Mouse (Mus musculus): ENCODE measurements around the gene Zbtb25.

Gene Zbtb25

DNA sequence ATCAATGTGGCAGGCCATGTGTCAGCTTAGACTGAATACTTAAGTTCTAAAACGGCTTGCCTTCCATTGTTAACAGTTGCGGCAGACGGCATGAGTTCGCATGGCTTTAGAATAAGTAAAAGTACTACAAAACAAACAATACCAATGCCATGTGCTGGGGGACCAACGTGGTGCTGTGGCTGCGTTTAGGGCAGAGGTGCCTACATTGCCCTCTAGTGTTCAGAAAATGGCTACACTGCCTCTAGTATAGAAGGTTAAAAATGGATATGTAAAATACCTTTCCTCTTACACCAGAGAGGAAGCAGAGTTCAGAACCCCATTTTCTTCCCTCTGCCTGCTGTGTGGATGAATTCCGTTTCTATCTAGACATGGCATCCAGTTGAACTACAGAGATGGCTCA, 7.2 kb upstream of the Zbtb25 start:
- DNase-seq (ENCODE audit: low spot score): peak; percentile 76

DNA sequence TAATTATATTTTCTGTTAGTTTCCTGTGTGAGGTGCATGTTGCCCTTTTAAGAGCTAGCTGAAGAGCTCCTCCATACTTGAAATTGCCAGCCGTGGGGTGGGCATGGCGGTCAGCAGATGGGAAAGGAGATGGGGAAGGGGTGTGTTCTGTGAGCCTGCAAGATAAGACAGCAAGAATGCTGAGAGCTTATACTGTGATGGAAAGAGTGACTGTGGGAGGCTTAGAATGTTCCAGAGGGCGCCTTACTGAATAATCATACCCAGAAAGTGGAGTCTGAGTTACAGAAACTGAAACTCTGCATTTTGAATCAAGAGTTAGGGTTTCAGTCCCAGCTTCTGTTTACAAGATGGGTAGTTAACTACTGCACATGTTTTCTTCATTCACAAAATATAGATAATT, 6.1 kb upstream of the Zbtb25 start:
- DNase-seq (ENCODE audit: low spot score): no peak

DNA sequence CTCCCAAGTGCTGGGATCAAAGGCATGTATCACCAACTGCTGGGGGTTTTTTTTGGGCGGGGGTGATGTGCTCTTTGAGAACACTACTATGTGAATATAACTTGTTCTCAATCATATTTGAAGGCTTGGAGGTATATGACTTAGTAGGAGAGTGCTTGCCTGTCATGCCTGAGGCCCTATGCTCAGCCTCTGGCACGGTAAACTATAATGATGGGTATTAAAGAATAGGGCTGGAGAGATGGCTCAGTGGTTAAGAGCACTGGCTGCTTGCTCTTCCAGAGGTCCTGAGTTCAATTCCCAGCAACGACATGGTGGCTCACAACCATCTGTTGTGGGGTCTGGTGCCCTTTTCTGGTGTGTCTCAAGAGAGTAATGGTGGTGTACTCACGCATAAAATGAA, 5.5 kb upstream of the Zbtb25 start:
- no peak for DNase-seq (ENCODE audit: low spot score)

DNA sequence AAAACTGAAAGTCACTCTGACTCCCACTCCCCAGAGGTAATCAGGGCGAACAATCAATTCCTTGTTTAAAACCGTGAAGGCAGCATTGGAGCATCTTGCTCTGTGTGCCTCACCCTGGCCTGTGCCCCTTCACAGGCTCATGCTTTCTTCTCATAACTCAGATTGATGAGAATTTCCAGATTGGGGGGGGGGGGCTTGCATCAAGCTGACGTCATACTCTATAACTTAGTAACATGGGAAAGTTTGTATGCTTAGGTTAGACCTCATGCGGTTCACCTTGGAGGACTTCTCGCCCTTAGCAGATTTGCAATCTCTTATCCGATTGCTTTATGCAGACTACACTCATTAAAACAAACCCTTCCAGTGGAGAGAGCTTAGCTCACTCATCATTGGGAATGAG, 4.6 kb upstream of the Zbtb25 start:
- DNase-seq (ENCODE audit: low spot score): no peak

DNA sequence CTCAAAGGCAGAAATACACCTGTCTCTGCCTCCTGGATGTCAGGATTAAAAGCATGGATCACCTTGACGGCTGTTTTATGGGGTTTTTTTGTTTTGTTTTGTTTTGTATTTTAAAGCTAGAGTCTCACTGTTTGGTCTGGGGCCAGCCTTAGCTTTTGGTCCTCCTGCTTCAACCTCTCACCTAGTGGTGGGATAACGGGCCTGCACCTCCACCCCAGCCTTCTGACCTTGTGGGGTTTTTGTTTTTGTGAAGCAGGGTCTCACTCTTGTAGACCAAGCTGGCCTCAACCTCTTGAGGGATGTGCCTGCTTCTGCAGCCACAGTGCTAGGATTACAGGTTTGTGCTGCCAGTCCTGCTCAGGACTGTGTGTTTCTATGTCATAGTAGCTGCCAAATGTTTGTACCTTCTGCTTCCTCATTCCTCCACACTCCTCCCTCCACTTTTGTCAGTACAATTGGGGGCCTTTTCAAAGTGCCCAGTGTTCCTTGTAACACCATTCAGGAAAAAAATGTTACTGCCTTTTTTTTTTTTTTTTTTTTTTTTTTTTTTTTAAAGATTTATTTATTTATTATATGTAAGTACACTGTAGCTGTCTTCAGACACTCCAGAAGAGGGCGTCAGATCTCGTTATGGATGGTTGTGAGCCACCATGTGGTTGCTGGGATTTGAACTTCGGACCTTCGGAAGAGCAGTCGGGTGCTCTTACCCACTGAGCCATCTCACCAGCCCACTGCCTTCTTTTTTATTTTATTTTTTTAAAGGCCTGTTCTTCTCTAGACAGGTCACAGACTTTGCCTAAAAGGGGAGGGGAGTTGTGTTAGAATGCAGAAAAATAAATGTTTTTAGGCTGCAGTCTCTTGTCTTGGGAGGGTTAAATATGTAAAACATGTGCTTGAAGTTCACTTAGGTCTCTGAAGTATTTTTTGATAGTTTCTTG, 3.7 kb upstream of the Zbtb25 start:
- peak; percentile 58 for DNase-seq (ENCODE audit: low spot score)

DNA sequence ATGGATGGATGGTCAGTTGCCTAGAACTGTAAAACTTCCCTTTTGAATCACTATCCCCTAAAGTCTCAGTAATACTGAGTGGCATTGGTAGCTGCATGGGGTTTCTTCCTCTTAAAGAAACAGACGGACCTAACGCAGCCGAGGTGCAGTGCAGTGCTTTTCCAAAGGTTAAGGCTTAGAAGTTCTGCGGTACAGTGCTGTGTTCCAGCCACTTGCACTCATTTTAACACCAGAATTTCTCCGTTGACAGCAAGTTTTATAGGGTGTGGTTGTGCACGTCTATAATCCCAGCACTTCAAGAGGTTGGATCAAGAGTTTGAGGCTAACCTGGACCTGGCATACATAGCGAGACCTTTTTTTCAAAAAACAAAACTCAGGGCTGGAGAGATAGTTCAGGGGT, 2.6 kb upstream of the Zbtb25 start:
- DNase-seq (ENCODE audit: low spot score): no peak

DNA sequence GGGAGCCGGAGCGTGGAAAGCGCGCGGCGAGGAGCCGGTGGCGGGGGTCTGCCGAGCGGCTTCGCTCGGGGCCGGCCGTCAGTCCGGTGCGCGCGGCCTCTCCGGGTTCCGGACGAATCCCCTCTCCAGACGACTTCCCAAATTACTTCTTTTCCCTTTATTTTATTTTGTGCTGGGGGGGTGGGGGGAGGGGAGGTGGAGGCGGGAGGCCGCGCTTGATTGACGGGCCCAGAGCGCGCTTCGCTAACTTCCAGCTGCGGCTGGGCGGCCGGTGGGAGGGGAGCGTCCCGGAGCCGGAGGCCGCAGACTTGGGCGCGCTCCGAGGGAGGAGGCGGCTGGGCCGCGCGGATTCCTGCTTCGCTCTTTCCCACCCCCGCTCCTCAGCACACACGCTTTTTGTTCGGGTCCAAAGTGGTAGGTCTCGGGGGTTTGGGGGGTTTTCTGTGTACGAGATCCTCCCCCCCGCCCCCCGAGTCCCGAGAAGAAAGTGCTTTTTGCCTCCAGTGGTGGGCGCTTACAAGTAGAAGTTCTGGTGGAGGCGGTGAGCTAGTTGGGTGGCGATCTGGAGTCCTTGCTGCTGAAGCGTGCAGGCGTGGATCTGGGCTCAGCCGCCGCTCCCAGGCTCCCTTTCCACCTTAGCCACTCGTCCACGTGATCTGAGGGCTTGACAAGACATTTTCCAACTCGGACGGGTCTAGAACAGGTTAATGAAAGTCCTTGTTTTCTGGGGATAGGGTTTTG, 1.6 kb upstream of the Zbtb25 start:
- peak; percentile 71 for DNase-seq (ENCODE audit: low spot score)

DNA sequence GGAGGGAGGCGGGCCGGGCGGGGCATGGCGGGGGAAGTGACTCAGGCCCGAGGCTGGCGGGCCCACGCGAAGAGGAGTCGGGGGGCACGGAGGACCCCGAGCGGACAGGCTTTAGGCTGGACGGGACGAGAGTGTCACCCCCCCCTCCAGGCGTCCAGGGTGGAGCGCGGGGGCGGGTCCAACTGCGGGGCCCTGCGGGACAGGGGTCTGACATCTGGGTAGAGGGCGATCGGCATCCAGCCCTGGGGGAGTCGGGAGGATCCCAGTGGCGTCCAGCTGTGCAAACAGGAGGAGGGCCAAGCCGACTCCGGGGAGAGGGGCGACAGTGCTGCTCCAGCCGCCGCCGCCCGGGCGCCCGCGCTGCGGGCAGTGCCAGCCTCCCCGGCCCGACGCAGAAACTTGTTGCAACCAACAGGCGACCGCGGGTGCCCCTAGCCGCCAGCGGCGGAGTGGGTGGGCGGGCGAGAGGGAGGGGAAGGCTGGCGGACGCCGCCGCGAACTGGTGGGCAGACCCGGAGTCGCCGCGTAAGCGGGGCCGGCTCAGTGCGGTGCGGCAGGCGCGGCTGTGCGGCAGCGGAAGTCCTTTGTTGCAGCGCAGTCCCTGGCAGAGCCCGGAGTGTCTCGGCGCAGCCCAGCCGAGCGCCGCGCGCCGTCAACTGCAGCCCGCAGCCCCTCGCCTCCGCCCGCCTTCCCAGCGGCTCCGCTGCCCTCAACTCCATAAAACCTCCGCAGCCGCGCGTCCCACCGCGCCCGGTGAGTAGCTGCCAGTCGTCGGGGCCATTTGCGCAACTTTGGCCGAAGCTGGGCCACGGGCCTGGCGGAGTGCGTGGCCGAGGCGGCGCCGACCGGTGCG, 802 bp upstream of the Zbtb25 start, which contains the start of gene Zbtb1:
Gene Zbtb1, plus strand, starts transcription at position 289 of the 853 bp plus-strand sequence.
- DNase-seq (ENCODE audit: low spot score): peak; percentile 86

DNA sequence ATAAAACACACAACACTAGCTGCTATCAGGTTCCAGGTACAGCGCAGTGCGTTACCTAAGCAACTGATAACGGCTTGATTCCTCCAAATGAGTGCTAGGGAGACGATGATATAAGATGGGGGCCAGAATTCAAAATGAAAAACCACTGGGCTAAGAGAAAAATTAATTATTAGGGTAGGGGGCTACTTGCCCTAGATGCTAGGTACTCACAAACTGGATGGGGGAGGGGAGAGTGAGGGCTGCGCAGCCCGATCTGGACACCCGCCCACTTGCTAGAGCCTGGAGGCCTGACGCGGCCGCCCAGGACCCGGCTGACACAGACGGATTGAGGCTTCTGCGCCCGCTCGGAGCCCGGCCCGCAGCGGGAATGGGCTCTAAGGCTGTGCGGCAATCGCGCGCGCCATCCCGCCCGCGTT, 604 bp downstream of the Zbtb25 start:
- no peak for DNase-seq (ENCODE audit: low spot score)

DNA sequence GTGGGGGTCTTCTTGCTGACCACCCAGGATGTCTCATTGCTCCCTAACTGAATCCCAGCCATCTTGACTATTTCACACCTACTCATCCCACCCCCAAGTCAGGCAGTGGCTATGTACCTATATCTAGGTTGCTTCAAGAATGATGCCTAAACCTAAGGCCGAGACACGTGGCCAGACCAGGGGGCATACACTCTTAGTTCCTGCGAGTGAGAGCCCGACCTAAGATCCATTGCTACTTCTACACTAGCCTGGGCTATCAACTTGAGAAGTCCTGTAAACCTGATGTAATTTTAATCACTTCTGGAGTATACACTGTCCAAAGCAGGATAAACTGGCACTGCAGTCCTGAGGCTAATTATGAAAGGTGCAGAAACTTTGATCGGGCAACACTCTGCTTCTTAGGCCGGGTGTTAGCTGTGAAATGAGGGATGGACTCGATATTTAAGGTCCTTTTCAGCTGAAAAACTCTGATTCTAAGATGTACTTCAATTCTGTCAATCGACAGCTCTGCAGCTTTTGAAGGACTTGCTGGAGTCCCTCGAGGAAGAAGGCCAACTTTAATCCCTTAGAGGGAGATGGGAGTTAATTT, 1.1 kb downstream of the Zbtb25 start:
- no peak for DNase-seq (ENCODE audit: low spot score)

DNA sequence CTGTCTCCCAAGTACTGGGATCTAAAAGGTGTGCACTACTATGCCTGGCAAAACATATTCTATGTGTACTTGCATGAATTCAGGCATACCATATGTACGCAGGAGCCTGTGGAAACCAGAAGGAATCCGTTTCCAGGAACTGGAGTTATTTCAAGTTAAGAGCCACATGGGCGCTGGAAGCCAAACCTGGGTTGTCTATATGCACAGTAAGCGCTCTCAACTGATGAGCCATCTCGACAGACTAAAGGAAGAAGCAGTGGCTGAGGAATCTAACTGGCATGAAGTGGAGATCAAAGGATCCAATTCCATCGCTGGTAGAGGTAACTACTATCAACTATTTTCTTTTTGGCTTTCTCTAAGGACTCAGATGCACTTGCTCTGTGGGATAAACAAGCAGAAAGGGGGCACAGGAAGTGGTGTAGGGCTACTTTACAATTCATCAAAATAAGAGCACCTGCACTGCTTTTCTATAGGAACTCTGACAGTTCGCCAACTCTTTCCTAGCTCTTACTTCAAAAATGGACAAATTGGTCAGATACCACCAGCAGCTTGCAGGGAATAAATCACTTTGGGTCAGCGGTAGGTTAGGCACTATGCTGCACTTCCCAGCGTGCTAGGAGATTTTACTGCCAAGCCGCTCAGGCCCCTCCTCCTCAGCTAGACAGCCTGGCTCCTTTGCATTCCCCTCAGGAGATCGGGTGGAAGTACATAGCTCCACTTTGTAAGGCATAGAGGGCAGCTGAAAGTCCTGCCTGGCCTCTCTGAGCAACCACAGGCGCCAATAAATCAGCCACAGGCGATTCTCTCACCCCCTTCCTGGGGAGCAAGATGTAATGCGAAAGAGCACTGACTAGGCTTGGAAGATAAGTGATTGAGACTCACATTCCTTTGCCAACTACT, 2.1 kb downstream of the Zbtb25 start:
- peak; percentile 65 for DNase-seq (ENCODE audit: low spot score)

DNA sequence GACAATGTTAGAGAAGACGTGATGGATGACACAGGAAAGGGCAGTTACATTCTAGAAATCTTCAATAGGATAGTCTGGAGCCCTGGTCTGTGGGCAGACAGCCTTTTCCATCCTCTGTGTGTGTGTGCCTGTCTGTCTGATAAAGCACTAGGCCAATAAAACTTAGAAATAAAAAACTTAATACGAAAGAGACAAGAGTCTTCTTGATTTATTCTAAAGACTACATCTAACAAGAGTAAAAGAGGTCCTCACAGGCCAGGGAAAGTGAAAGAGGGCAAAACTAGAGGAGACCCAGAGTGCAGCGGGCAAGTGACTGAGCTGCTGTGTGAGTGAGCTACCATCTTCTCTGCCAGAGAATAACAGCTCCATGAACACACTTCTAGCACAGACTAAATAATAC, 3.1 kb downstream of the Zbtb25 start:
- DNase-seq (ENCODE audit: low spot score): no peak

DNA sequence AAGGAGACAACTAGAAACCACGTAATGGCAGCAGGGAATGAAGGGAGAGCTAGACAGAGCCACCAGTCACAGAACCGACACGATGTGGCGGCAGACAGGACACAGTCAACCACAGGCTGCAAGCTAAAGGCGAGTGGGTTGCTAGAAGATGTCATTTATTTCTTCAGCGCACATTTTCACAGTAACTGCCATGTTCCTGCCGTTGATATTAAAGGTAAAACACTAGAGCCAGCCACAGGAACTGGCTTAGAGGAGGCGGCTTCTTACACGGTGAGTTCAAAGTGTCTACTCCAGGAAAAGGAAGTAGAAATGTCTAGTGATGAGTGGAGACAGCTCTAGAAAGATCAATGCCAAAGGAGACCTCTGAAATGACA, 7.1 kb downstream of the Zbtb25 start:
- peak; percentile 75 for DNase-seq (ENCODE audit: low spot score)

DNA sequence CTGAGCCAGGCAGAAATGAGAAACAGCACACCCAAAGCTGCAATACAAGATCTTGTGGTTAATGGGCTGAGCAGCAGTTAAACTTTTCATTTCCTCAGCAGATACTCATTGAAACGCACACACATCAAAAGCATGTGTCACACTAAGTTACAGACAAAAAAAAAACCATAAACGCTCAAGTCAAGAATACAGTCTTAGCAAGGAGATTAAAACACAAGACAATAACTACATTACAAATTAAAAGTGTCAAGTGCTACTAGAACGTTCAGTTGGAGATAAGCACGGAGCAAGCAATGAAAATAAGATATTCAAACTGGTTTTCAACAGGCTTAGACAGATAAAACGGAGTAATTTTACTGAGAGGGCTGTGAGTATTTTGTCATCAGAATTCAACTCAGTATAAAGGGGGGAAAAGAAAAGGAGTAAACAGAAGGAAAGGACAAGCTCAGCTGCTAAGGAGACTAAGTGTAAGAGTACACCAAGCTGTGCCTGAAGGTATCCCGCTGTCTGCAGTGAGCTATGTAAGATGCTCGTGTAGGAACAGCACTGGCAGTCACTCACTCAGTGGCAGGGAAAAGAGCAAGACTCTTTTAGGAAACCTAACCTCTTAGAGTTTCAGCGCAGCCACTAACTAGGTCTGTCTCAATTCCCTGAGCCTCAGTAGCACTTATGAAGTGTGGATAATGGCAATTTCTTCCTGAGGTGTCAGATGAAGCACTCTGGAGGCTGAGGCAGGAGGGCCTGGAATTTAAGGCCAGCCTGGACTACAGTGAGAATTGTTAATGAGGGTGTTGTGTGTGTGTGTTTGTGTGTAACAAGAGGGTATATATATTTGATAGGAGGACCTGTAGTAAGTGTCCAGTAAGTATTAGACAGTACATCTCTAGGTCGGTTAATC, 7.7 kb downstream of the Zbtb25 start:
- DNase-seq (ENCODE audit: low spot score): peak; percentile 58

DNA sequence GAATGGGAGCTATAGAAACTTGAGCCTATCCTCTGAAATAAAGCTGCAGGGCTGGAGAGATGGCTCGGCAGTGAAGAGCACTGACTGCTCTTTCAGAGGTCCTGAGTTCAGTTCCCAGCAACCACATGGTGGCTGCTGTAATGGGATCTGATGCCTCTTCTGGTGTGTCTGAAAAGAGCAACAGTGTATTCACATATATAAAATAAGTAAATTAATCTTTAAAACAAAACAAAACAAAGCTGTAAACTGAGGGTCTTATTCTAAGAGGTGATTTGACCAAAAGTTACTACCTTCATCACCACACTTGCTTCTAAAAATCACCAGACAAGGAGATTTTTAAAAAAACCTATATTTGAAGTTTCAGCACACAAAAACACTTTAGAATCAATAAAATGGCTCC, 8.5 kb downstream of the Zbtb25 start:
- DNase-seq (ENCODE audit: low spot score): no peak

DNA sequence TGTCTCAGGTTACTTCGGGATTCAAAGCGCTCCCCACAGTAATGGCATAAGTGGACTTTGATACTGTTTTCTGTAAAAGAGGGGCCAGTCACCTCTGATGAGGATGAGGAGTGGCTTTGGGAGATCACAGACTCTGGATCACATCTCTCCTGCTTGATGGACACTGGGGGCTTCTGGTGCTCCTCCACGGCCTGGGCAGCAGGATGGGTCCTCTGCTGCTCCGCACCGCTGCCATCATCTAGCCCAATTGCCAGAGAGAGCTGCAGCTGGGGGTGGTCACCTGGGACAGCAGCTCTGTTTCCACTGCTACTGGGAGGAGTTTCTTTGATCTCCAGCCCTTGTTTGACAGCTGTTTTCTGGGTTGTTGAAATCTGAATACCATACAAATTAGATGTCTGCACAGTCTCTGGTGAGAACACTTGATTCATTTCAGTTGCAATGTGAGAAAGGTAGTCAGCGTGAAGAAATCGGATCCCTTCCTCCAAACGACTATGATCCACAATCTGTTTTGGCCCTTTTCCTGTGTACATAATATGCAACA, 19.7 kb downstream of the Zbtb25 start:
- DNase-seq (ENCODE audit: low spot score): no peak

DNA sequence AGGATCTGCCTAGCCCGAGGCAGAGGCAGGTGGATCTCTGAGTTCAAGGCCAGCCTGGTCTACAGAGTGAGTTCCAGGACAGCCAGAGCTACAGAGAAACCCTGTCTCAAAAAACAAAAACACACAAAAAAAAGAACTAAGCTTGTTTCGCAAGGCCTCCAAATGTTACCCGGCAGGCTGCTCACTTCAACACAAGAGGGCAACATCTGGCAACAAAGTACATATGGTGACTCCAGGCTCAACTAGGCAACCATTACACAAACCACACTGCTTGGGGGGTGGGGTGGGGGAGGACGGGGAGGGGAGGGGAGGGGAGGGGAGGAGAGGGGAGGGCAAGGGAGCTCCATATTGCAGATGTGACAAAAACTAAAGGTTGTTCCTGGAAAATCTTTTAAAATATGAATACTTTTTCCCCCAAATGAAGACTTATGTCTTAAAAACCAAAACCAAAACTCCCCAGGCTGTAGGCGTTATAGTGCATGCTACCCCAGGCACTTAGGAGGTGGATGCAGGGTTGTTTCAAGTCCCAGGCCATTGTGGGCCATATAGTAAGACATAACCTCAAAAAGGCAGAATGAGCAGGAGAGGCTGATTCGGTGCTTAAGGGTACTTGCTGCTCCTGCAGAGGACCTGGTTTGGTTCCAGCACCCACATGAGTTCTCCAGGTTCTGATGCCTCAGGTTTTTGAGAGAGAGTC, 23.5 kb downstream of the Zbtb25 start:
- DNase-seq (ENCODE audit: low spot score): peak; percentile 57

DNA sequence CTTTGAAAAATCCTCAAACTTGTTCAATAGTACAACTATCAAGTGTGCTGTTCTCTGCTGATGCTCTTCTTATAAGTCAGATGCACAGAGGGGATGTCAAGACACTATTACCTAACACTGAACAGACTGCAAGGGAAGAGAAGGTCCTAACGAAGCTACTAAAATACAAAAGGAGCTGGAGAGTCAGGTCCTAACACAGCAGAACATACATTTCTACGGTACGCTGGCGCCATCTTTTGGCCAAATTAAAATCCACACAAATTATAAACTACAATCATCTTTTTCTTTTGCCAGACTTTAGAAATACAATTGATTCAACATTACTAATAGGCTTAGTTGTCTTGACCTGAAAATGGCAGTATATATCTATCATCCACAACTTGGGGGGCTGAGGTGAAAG, 28.3 kb downstream of the Zbtb25 start:
- peak; percentile 53 for DNase-seq (ENCODE audit: low spot score)
